Mouse (Mus musculus) C2C12 (cell line): Measurements from ENCODE around the gene Tmem262.

ENCODE experiments used
- CTCF ChIP-seq: IDR thresholded peaks from one replicate; pipeline ENCODE4 v1.5.1; 2011; ENCODE audit not compliant: control insufficient read depth, insufficient read depth, insufficient read length
- USF1 ChIP-seq: IDR thresholded peaks from one replicate; pipeline ENCODE4 v1.6.1; 2011; ENCODE audit warnings: low read depth, mild to moderate bottlenecking, control low read depth, moderate library complexity

- TF ChIP-seq CTCF = no peak
- no peak for TF ChIP-seq USF1
Measured at GRCm38 (mm10) chr19:6104476-6104875, 24.6 kb downstream of the Tmem262 start.
